Mouse (Mus musculus) gonadal fat pad, adult 2 months (tissue): ENCODE measurements at regions not wholly inside any gene's neighbourhood (a gene's known extent, or its start where the extent isn't known, plus 50 kb on each side); places are given as distances from the start of the nearest gene placed in this dataset.

ENCODE experiments used
- DNase-seq: peaks from one replicate; pipeline ENCODE4 v3.0.0-alpha.2; 2012; ENCODE audit warnings: low read depth

- no peak for DNase-seq
These were observed 172.8 kb upstream of the Stt3b start for GRCm38 (mm10) chr9:115483024-115483423.

GRCm38 (mm10) chr9:115483721-115484120 lies 173.5 kb upstream of the Stt3b start:
- DNase-seq = no peak

- DNase-seq = no peak
These were observed 174.2 kb upstream of the Stt3b start for GRCm38 (mm10) chr9:115484408-115484807.

GRCm38 (mm10) chr9:115485219-115485618 lies 175.0 kb upstream of the Stt3b start:
- DNase-seq = no peak

GRCm38 (mm10) chr9:115487175-115487760 lies 177.0 kb upstream of the Stt3b start:
- no peak for DNase-seq

- DNase-seq = no peak
These were observed 178.9 kb upstream of the Stt3b start for GRCm38 (mm10) chr9:115488913-115489809.

- DNase-seq = no peak
These were observed 182.4 kb upstream of the Stt3b start for GRCm38 (mm10) chr9:115492431-115493171.

GRCm38 (mm10) chr9:115493765-115494164 lies 183.5 kb upstream of the Stt3b start:
- no peak for DNase-seq

- no peak for DNase-seq
These were observed 189.3 kb upstream of the Stt3b start for GRCm38 (mm10) chr9:115499536-115499935.

- no peak for DNase-seq
These were observed 194.6 kb upstream of the Stt3b start for GRCm38 (mm10) chr9:115504789-115505188.

- no peak for DNase-seq
These were observed 197.0 kb upstream of the Stt3b start for GRCm38 (mm10) chr9:115507131-115507689.

GRCm38 (mm10) chr9:115512835-115513629 lies 202.8 kb upstream of the Stt3b start:
- no peak for DNase-seq

GRCm38 (mm10) chr9:115517903-115518302 lies 207.7 kb upstream of the Stt3b start:
- no peak for DNase-seq

- DNase-seq = no peak
These were observed 213.9 kb upstream of the Stt3b start for GRCm38 (mm10) chr9:115524161-115524560.

GRCm38 (mm10) chr9:115524591-115524990 lies 214.4 kb upstream of the Stt3b start:
- DNase-seq = no peak

- no peak for DNase-seq
These were observed 216.1 kb upstream of the Stt3b start for GRCm38 (mm10) chr9:115526322-115526721.

GRCm38 (mm10) chr9:115526981-115527380 lies 216.8 kb upstream of the Stt3b start:
- DNase-seq = no peak

- no peak for DNase-seq
These were observed 224.0 kb upstream of the Stt3b start for GRCm38 (mm10) chr9:115534198-115534597.

GRCm38 (mm10) chr9:115543665-115544064 lies 233.4 kb upstream of the Stt3b start:
- no peak for DNase-seq

GRCm38 (mm10) chr9:115545178-115545577 lies 235.0 kb upstream of the Stt3b start:
- DNase-seq = no peak

- DNase-seq = no peak
These were observed 235.6 kb upstream of the Stt3b start for GRCm38 (mm10) chr9:115545792-115546191.
